Mouse (Mus musculus) cerebellum, postnatal 36 days (tissue): Measurements from ENCODE around the gene Rab3d.

ENCODE experiments used
- DNase-seq, 2 experiments: peaks; one replicate each; pipeline ENCODE4 v3.0.0; 2021 to 2022; ENCODE audit warnings: mixed read lengths in 2 of 2

The Rab3d gene

DNA sequence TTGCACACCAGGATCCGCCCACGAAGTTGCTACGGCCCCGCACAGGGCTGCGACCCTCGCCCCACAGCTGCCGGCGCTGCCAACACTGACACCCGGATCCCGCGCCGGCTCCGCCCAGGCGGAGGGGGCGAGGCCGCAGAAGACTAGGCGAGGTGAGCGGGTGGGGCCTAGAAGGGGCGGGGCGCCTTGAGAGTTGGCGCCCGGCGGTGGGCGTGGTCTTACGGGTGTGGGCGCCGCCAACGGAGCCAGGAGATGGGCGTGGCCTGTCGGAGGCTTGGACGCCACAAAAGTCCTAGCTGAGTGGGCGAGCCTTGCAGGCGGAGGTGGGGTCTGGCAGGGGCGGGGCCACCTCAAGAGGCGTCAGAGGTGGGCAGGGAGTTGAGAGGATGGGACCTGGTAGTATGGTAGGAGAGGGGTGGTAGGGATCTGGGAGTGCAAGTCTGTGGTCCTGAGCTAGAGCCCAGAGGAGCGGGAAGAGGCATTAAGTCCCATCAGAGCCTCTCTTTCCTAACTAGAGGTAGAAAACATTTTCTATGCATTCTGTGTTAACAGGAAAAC, at the start of gene Rab3d:
TSS of gene Rab3d (minus strand) at position 158 of the 558 bp plus-strand sequence.
- peak; percentile 85 to 90 for DNase-seq

DNA sequence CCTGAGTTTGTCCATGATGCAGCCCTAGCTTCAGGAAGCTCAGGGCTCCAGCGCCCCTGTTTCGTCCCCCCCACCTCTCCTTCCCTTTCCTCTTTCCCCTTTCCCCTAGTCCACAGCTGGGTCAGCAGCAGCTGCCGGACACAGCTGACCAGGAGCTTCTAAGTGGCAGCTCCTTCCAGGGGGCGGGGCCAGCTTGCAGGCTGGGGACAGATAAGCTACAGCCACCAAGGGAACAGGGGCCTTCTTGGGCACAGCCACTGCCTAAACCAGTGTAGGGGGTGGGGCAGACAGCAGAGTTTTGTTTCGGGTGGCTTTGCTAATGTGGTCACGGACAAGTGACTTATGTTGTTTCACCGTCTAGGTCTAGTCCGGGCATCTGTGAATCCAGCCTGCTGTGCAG, 45.4 kb upstream of the Rab3d start, which contains the start of gene Epor:
TSS of gene Epor (minus strand) at position 90 of the 400 bp plus-strand sequence.
- DNase-seq: no peak

DNA sequence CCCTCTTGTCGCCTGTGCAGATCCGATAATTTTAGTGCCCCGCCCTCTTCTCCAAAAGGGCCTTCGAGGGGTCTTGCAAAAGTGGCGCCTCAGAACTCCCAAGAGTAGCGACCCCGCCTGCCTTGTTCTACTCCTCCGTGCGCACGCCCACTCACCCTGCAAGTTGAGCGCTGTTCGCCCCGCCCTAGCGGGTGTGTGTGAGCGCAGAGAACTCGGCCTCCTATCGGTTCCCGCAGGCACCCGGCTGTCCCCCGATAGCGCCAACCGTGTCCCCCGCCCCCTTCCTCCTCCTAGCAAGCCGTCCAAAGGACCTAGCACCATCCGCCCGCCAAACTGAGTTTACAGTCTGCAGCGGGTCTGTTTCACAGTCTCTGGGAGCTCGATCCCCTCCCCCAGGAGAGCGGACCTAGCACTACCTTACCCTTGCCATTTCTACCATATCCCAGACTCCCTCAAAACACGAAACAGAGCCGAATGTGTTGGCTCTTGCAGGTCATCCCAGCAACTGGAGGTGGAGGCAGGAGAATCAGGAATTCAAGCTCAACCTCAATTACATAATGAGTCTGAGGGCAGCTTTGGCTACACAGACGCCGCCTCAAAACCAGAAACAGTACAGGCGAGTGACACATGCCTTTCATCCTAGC, 44.5 kb upstream of the Rab3d start:
- DNase-seq: peak; percentile 43 to 63

DNA sequence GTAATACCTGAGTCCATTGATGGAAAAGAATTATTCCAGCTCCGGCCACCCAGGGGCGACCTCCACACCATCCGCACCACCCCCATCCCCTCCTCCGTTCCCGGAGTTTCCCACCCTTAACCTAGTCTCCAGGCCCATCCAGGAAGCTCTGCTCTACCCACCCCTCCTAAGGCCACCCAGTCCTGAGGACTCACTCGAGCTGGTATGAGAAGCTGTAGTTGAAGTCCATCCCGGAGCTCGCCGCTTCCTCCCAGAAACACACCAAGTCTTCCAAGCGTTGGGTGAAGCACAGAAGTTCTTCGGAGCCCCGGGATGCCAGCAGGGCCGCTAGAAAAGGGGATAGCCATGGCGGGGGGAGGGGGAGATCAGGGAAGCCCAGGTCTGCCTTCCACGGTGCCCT, 44.0 kb upstream of the Rab3d start:
- peak in 1 of 2 experiments; percentile 21 for DNase-seq

DNA sequence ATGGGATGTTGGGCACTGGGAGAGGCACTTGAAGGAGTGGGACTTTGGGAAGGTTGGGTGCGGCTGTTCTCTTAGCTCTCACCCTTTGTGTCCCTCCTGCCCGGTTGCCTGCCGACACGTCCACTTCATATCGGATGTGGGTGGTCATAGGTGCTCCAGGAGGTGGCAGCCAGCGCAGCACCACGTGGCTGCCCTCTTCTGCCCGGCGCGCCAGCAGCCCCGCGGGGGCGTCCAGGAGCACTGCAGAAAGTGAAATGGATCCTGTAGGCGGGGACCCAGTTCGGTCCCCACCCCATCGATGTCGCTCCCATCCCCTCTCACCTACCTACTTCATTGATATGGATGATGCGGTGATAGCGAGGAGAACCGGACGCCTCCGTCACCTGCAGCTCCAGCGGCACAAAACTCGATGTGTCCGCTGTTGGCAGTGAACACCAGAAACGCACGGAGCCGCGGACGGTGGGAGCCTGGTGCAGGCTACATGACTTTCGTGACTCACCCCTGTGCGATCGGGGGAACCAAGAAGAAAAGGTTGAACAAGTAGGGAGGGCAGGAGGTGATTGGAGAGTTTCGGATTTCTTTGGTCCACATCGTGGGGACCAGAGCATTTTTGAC, 43.5 kb upstream of the Rab3d start:
- DNase-seq: peak in 1 of 2 experiments; percentile 17

DNA sequence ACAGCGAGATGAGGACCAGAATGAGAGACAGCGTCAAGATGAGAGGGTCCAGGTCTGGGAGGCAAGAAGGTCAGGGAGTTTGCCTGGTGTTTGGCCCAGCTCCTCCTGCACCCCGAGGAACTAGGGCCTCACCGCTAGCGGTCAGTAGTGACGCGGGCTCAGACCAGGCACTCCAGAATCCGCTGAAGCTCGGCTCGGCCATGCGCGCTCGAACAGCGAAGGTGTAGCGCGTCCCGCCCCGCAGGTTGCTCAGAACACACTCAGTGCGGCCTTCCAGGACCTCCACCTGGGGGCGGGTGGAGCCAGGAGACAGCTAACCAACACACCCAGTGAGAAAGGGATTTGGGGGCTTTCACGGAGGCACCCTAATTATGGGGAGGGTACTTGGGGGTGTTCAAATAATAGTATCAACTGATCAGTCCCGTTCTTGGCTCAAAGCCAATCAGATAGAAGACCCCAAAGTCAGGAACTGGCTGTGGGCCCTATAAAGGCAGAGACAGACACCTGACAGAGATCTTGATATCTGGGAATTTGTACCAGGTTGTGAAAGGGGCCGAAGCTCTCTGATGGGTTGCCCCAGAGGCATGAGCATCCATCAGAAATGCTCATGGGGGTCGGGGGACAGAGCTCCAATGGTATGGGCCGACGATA, 42.7 kb upstream of the Rab3d start:
- DNase-seq: peak in 1 of 2 experiments; percentile 39

DNA sequence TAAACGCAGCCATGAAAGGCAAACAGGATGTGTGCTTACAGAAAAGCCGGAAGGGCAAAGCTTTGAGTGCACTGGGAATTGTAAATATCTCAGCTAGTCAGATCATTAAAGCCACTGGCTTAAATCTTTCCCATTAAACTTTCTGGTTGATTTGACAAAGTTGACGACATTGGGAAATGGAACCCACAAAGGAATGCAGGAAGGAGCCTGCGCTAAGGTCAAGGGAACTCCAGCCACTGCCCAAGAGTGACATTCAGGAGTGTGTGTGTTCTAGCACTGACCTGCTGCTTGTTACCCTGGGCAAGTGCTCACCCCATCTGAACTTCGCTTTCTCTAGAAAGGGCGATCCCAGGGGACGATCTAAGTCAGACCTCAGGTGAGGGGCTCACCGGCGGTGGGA, 42.1 kb upstream of the Rab3d start:
- DNase-seq: no peak

DNA sequence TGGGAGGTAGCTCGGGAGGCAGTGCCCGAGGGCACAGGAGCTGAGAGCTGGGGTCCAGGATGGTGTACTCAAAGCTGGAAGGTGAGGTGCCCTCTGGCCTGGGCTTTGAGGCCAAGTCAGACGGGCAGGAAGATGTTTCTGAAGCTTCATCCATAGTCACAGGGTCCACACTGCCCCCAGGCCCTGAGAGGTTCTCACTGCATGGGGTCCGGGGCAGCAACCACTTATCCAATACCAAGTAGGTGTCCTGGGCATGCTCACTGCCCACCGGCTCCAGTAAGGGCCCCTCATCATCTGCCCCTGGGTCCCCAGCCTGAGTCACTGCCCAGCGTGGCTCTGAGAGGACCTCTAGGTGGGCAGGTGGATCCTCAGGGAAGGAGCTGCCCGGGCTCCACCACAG, 41.3 kb upstream of the Rab3d start:
- DNase-seq: no peak

DNA sequence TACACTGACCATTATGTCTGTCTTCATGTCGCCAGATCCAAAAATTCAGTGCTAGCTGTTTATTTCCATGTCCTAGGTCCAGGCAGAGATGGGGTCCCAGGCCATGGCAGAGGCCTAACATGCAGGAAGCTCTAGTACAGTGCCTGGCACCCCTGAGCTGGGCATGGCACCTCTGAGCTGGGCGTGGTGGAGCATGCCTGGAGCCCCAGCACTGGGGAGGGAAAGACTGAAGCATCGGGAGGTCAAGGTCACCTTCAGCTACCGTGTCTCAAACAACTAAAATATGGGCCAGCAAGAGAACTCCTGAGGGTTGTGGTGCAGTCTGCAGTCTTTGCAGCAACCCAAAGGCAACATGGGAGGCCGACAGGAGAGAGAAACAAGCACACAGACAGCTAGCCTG, 40.4 kb upstream of the Rab3d start:
- DNase-seq: no peak

DNA sequence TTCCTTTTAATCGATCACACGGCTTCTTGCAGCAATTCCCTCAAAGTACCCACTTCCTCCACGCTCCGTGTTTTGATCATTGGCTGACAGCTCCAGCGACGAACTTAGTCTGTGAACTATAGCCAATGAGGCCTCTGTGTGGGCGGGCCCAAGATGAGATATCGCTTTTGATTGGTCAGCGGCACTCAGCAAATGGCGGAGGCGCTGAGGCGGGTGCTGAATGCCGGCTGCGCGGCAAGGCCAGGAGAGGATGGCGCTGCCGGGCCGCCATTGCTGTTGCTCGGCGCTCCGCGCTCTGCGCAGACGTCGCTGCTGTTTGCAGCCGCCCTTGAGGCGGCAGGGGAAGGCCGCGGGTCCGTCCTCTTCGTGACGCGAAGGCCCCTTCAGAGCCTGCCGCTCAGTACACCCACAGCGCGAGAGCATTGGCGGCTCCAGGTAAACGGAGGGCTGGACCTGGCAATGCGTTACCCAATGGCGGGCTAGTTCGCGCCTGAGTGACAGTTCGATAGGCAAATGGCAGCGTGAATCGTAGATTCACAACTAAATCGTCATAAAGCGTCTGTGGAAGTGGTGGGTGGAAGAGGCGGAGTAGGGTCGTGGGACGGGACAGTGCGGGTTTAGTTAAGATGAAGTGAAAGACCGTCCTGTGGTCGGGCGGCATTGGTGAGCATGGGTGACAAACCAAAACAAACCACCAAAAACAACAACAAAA, 37.7 kb upstream of the Rab3d start, which contains the start of gene Swsap1:
TSS of gene Swsap1 (plus strand) at position 186 of the 712 bp plus-strand sequence.
- DNase-seq: peak; percentile 98 to 100

DNA sequence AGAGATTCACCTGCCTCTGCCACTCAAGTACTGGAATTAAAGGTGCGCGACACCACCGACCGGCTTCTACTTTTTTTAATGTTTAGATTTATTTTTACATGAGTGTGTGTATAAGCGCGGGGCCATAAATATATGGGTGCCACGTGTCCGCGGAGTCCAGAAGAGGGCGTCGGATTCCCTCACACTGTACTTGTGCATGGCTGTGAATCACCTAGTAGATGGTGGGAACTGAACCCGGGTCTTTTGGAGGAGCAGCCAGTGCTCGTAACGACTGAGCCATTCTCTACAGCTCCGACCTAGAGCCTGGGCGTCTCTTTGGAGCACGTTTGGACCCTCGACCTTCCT, 37.2 kb upstream of the Rab3d start:
- no peak for DNase-seq

DNA sequence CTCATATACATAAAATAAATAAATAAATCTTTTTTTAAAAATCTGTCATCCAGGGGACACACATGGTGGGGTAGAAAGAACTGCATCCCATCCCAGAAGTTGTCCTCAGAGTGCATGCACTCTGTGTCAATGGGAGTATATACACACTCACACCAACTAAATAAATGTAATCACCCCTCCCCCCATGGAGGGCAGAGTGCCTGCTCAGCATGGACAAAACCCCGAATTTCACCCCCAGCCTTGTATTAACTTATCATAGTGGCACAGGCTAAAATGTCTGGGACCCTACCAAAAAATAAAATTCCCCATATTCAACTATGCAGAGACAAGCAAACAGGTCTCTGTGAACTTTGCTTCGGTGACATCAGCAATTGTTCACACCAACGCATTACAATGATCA, 36.6 kb upstream of the Rab3d start:
- DNase-seq: no peak

DNA sequence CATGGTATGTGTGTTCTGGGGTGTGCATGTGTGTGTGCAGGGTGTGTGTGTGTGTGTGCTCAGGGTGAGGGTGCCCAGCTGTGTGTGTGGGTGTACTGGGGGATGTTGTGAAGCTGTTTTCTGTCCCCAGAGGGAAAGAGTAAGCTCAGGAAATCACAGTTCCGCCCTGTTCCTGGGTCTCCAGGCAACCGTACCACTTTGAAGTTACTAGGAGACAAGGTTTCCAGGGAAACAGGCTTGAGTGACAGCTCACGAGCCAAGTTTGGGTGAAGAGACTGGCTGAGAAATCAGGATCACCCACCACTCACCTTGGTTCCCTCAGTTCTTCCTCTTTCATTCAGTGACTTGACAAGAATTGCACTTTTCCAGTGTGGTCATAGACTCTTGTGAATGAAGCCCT, 35.6 kb upstream of the Rab3d start:
- DNase-seq: no peak

DNA sequence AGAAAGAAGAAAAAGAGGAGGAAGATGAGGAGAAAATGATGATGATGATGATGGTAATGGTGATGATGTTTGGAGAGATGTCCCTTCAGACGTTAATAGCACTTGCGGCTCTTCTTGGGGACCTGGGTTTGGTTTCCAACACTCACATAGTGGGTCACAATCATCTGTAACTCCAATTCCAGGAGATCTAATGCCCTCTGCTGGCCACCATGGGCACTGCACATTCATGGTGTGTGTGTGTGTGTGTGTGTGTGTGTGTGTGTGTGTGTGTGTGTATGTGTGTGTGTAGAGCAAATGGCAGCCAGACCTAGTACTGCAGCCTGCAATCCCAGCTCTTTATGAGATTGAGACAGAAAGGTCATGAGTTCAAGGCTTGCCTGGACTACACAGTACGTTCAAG, 34.0 kb upstream of the Rab3d start:
- no peak for DNase-seq

DNA sequence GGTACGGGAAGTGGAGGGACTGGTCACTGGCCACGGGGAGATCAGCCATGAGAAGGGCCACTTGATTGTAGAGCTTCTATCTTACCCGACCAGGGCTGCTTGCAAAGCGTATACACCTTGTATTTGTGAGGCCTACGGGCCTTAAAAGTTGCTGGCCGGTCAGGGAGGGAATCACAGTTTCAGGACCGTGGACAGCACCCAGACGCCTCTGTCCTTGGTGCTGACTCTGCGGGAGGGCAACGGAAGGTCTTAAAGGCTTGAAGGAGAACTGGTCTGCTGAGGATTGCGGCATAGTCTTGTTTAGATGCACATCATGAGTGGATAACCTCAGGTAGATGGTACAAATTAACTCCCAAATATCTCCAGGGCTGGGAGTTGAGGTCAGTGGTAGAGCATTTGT, 32.3 kb upstream of the Rab3d start:
- DNase-seq: no peak

DNA sequence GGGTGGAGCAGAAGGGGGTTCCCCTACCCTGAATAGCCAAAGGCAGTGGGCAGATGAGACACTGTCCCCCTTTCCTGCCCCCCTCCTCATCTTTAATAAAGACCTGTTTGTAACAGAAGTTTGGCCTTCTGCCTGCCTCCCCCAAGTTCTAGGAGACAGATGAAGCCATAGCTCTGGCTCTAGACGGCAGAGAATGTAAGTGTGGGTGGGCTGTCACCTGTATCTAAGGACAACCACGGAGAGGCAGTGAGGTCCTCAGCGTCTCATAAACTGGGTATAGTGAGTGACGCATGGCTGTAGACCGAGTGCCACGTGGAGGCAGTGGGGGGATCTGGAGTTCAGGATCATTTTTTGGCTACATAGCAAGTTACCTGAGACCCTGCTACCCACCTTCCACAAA, 30.8 kb upstream of the Rab3d start:
- no peak for DNase-seq

DNA sequence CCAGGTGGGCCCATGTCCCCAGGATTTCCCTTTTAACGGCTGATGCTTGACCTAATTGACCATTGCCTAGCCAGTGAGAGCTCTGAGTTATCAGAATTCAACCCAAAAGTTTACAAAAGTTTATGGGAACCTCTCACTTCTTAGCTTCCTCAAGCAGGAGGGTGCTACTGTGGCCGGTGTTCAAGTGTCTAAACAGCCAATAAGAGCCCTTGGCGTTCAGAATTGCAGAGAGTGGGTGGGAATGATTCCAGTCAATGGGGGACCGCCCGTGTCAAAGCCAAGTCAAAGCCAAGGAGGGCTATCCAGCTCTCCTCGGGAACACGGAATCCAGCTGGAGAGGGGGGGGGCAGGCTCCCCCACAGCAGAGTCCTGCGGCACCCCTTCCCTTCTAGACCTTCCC, 30.2 kb upstream of the Rab3d start:
- DNase-seq: no peak

DNA sequence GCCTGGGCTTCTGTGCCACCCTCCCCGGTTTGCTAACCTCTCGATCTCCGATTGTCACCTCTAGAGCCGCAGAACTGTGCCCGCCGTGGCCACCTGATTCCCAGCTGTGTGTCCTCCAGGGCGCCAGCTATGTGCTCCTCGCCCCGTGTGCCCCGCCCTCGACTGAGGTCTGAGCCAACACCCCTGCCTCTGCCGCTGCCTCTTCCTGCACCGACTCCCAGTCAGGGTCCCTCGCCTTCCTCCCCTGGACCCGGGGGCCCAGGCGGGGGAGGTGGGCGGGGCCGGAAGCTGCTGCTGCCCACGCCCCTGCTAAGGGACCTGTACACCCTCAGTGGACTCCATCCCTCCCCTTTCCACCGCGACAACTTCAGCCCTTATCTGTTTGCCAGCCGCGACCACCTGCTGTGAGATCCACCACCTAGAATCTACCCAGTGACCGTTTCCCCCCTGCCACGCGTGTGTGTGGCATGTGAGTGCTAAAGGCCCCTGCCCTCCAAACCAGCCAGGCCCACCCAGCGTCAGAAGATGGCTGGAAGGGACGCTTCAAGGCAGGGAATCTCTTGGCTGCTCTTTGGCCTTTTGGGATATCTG, 29.6 kb upstream of the Rab3d start:
- DNase-seq: no peak

DNA sequence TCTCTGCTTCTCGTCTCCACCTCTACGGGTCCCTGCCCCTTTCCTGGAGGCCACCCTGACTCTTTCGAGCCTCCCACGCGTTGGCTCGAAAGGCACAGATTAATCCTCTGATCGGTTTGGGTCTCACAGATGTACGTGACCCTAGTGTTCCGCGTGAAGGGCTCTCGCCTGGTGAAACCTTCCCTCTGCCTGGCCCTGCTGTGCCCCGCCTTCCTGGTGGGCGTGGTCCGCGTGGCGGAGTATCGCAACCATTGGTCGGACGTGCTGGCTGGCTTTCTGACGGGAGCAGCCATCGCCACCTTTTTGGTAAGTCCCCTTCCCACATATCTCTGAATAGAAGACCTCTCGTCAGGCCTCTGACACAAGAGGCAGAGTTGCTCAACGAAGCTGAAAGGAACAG, 26.3 kb upstream of the Rab3d start:
- no peak for DNase-seq

DNA sequence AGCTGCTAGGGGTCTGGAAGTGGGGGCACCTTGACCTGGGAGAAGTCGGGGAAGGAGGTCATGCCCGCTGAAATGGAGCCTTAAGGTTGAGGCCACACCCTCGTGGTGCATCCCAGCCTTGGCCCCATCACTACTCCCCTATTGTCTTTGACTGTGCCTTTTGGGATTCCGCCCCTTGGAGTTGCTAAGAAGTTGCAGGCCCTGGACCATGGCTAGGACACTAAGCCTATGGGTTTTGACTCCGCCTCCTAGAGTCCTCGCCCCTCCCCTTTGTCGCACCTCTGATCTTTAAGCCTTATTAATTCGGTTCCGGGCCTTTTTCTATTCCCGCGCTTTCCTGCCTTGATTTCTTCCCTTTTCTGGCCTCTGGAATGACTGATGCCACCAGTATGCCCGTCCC, 25.6 kb upstream of the Rab3d start:
- no peak for DNase-seq

DNA sequence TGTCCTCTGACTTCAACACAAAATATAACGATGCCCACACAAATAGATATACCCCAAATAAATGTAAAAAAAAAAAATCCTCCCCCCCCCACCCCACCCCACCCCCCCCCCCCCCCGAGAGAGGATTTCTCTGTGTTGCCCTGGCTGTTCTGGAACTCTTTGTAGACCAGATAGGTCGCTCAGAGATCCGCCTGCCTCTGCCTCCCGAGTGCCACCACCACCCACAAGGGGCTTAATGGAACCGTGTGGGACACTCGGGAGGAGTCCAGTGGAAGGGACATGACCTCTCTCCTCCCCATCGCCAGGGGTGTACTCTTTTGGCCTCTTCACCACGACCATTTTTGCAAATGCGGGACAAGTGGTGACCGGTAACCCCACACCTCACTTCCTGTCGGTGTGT, 25.1 kb upstream of the Rab3d start:
- no peak for DNase-seq

DNA sequence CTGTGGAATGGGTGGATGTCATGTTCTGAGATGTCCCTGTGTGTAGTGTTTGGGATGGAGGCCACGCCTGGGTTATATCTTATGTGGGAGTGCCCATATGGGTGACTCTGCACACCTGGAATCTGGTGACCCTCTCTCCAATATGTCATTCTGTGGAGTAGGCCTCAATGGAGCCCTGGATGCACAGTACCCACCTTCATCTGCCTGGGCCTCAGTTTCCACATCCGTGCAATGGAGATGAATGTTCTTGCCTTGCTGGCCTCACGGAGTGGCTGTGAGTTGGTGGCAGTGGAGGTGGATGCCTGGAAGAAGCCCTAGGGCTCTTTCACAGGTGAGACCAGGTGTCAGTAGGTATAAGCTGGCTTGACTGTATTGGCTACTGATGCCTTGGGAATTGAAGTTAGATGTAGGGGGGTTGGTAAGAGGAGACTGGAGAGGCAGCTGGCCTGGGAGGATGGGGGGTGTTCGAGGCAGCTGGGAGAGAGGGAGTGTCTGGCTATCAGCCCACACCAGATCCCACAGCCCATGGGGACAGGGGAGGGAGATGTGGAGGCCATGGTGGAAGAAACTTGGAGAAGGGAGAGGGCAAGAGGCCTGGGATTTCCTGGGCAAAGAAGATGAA, 20.4 kb upstream of the Rab3d start:
- DNase-seq: no peak
